In the genomic region with DNA sequence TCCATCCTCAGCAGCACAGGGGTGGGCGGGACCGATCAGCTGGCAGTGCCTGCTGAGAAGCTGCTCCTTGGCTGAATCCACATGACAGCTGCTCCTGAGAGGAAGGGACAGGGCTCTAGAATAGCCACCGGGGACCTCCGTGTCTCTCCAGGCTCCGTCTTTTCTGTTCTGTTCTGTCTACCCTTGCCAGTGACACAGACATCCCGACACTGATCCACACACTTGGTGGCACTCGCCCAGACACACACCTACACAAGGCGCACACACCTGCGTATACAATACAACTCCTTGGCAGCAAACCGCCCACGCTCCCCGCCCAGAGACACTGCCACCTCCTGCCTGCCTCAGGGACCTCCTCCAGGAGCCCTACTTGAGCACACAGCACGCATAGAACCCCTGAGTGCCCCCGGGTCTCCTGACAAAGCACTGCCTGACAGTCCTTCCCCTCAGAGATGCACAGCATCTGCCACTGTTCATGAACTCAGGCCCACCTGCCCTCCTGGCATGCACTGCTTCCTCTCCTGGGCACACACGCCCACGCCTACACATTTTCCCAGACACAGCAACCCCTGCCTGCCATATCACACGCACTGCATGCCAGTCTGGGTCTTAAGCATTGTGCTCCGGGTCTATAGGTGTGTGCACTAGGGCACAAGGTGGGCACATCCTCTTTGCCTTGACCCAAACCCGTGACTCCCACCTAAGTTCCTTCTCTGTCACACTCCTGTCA, we compare ENCODE assay signal across 12 mouse cellular contexts. TPM values are rescaled to one million over a fixed set of nuclear protein-coding genes. Genes with fewer than 3 reads are reported as not detected.
DNase-seq lines count a peak whose midpoint lies in the region; ATAC-seq lines count a peak whose summit lies in the region.
"Had no signal": no experiment of that assay in that cellular context is flagged by ENCODE, and none has a peak within 500 bp of the region (broad histone marks: within the 10 kb centered on the region; RNA-seq: fewer than 3 reads in every experiment).

No protein-coding gene starts in this region.

- no peaks in the 10 kb centered on the region for H3K9me3 ChIP-seq in neural tube, embryonic 11.5 days (ENCODE audit: control insufficient read depth, low read length)
- no peaks in the 10 kb centered on the region for H3K9me3 ChIP-seq in forebrain, embryonic 15.5 days
- no peaks in the 10 kb centered on the region for H3K9me3 ChIP-seq in midbrain, embryonic 10.5 days (replicated peaks)
- no peaks in the 10 kb centered on the region for H3K9me3 ChIP-seq in kidney, embryonic 14.5 days (ENCODE audit: control insufficient read depth, low read length)
- H3K9me3 ChIP-seq: liver, embryonic 12.5 days had no signal

- no peak overlapping the region for H3K4me2 ChIP-seq in neural tube, embryonic 11.5 days (ENCODE audit: low read depth)
- peak overlapping the region; percentile 95 for H3K4me2 ChIP-seq in forebrain, embryonic 15.5 days (replicated peaks)
- no peak overlapping the region for H3K4me2 ChIP-seq in kidney, embryonic 14.5 days (replicated peaks; ENCODE audit: low read depth, low read length)
- H3K4me2 ChIP-seq: liver, embryonic 12.5 days had no signal

- intact Hi-C loops in heart, postnatal 14 days (cut with DNase I): no loop called here

- H3K27me3 ChIP-seq in neural tube, embryonic 11.5 days (ENCODE audit: control insufficient read depth, insufficient read depth, low read length): peaks cover 21% of the 10 kb centered on the region
- no peaks in the 10 kb centered on the region for H3K27me3 ChIP-seq in forebrain, embryonic 15.5 days
- H3K27me3 ChIP-seq in midbrain, embryonic 10.5 days (ENCODE audit: low read depth, poor library complexity, severe bottlenecking): peaks cover 93% of the 10 kb centered on the region
- peaks cover 52% of the 10 kb centered on the region for H3K27me3 ChIP-seq in kidney, embryonic 14.5 days (ENCODE audit: control insufficient read depth, insufficient read depth, low read length)

- peak overlapping the region; percentile 45; the same call in 1 of the 2 replicates for H3K4me3 ChIP-seq in neural tube, embryonic 11.5 days (ENCODE audit: low read depth, low read length)
- H3K4me3 ChIP-seq in forebrain, embryonic 15.5 days: peak overlapping the region; percentile 79
- peak overlapping the region; percentile 62; the same call in 1 of the 2 replicates for H3K4me3 ChIP-seq in midbrain, embryonic 10.5 days
- H3K4me3 ChIP-seq in kidney, embryonic 14.5 days (ENCODE audit: low read length): no peak overlapping the region
- H3K4me3 ChIP-seq: gastrocnemius, adult 2 months; liver, embryonic 12.5 days had no signal

- H3K36me3 ChIP-seq in neural tube, embryonic 11.5 days (ENCODE audit: control insufficient read depth, insufficient read depth, low read length): no peaks in the 10 kb centered on the region
- H3K36me3 ChIP-seq in forebrain, embryonic 15.5 days: no peaks in the 10 kb centered on the region
- no peaks in the 10 kb centered on the region for H3K36me3 ChIP-seq in midbrain, embryonic 10.5 days
- H3K36me3 ChIP-seq in kidney, embryonic 14.5 days (ENCODE audit: control insufficient read depth, insufficient read depth, low read length): no peaks in the 10 kb centered on the region
- H3K36me3 ChIP-seq: liver, embryonic 12.5 days had no signal

- DNase-seq in neural tube, embryonic 11.5 days (ENCODE audit: low spot score): no peak
- DNase-seq in neural tube, embryonic 10.5 days (ENCODE audit: extremely low spot score, low spot score): no peak
- no peak for DNase-seq in midbrain, embryonic 10.5 days (ENCODE audit: low spot score)
- DNase-seq in right cerebral cortex, postnatal 25 days: peak; percentile 65
- DNase-seq in heart, postnatal 14 days: no peak
- DNase-seq in adipocyte (ENCODE audit: low spot score): no peak
- DNase-seq: gastrocnemius, adult 2 months; thymus, postnatal 25 days had no signal

- H3K4me1 ChIP-seq in neural tube, embryonic 11.5 days (ENCODE audit: control insufficient read depth, insufficient read depth, low read length): peaks cover 18% of the 10 kb centered on the region
- H3K4me1 ChIP-seq in forebrain, embryonic 15.5 days: peaks cover 91% of the 10 kb centered on the region
- H3K4me1 ChIP-seq in midbrain, embryonic 10.5 days: peaks cover 71% of the 10 kb centered on the region
- 0 out of 2 replicates have a peak, but pooled peaks cover 16% of the 10 kb centered on the region for H3K4me1 ChIP-seq in kidney, embryonic 14.5 days (ENCODE audit: control insufficient read depth, insufficient read depth, low read length)

- no peak overlapping the region for H3K9ac ChIP-seq in neural tube, embryonic 11.5 days (ENCODE audit: low read length)
- peak overlapping the region; percentile 87 for H3K9ac ChIP-seq in forebrain, embryonic 15.5 days (replicated peaks)
- H3K9ac ChIP-seq in kidney, embryonic 14.5 days (ENCODE audit: low read depth, low read length): no peak overlapping the region
- H3K9ac ChIP-seq: liver, embryonic 12.5 days had no signal

- no peak for ATAC-seq in neural tube, embryonic 11.5 days (ENCODE audit: insufficient read depth, low FRiP score, low TSS enrichment)
- ATAC-seq in forebrain, embryonic 15.5 days (replicated peaks): no peak
- ATAC-seq in kidney, embryonic 14.5 days (ENCODE audit: low FRiP score, low TSS enrichment): no peak
- ATAC-seq: liver, embryonic 12.5 days had no signal

- WGBS in neural tube, embryonic 11.5 days: 53% methylated on average over 19 of the region's 19 CpGs
- WGBS in forebrain, embryonic 15.5 days: 46% methylated on average over 19 of the region's 19 CpGs
- 60% methylated on average over 19 of the region's 19 CpGs for WGBS in midbrain, embryonic 10.5 days
- 54% methylated on average over 19 of the region's 19 CpGs for WGBS in kidney, embryonic 14.5 days

- no peak overlapping the region for H3K27ac ChIP-seq in neural tube, embryonic 11.5 days (ENCODE audit: low read depth, low read length)
- H3K27ac ChIP-seq in forebrain, embryonic 15.5 days (replicated peaks): peak overlapping the region; percentile 95; the same call in 1 of the 2 replicates
- H3K27ac ChIP-seq in midbrain, embryonic 10.5 days (replicated peaks): no peak overlapping the region
- no peak overlapping the region for H3K27ac ChIP-seq in kidney, embryonic 14.5 days (ENCODE audit: low read depth, low read length)
- H3K27ac ChIP-seq: gastrocnemius, adult 2 months; liver, embryonic 12.5 days had no signal

RNA-seq across cellular contexts. Expression of a gene that starts 2.1 kb away (rescaled TPM):
- 13.4 and 14.5 TPM in 2 replicates for polyA plus RNA-seq in neural tube, embryonic 11.5 days (2014; fragmentation: Nextera tagmentation; extraction: Ambion mirVana)
- polyA plus RNA-seq in forebrain, embryonic 15.5 days (2015; fragmentation: Nextera tagmentation; extraction: Ambion mirVana): 31.1 and 32.4 TPM in 2 replicates
- polyA plus RNA-seq in midbrain, embryonic 10.5 days (2016; fragmentation: Nextera tagmentation; extraction: Ambion mirVana): 5.1 and 7.2 TPM in 2 replicates
- total RNA-seq in heart, postnatal 14 days (2021): 1 to 10 TPM; 5.2 to 5.9 TPM
- polyA plus RNA-seq in kidney, embryonic 14.5 days (2014; fragmentation: Nextera tagmentation; extraction: Ambion mirVana): 5.4 and 8.4 TPM in 2 replicates
- total RNA-seq: megakaryocyte progenitor cell, adult 5-6 weeks had no signal

RNA-seq across cellular contexts. Expression of a gene that starts 21.5 kb away (rescaled TPM):
- 17.6 and 20.3 TPM in 2 replicates for polyA plus RNA-seq in neural tube, embryonic 11.5 days (2014; fragmentation: Nextera tagmentation; extraction: Ambion mirVana)
- 34.6 and 41.3 TPM in 2 replicates for polyA plus RNA-seq in forebrain, embryonic 15.5 days (2015; fragmentation: Nextera tagmentation; extraction: Ambion mirVana)
- polyA plus RNA-seq in midbrain, embryonic 10.5 days (2016; fragmentation: Nextera tagmentation; extraction: Ambion mirVana): 13.5 and 16.3 TPM in 2 replicates
- total RNA-seq in heart, postnatal 14 days (2021): 10 to 100 TPM; 66.6 to 70.7 TPM
- polyA plus RNA-seq in kidney, embryonic 14.5 days (2014; fragmentation: Nextera tagmentation; extraction: Ambion mirVana): 77.1 and 78.6 TPM in 2 replicates

RNA-seq across cellular contexts. Expression of a gene that starts 36.4 kb away (rescaled TPM):
- polyA plus RNA-seq in neural tube, embryonic 11.5 days (2014; fragmentation: Nextera tagmentation; extraction: Ambion mirVana): 4.4 and 6.0 TPM in 2 replicates
- 3.4 and 3.5 TPM in 2 replicates for polyA plus RNA-seq in forebrain, embryonic 15.5 days (2015; fragmentation: Nextera tagmentation; extraction: Ambion mirVana)
- polyA plus RNA-seq in midbrain, embryonic 10.5 days (2016; fragmentation: Nextera tagmentation; extraction: Ambion mirVana): 2.1 and 2.7 TPM in 2 replicates
- 100 to 1,000 TPM; 824 to 866 TPM for total RNA-seq in heart, postnatal 14 days (2021)
- 15.7 and 16.4 TPM in 2 replicates for polyA plus RNA-seq in kidney, embryonic 14.5 days (2014; fragmentation: Nextera tagmentation; extraction: Ambion mirVana)

RNA-seq across cellular contexts. Expression of a gene that starts 57.2 kb away (rescaled TPM):
- 214 and 224 TPM in 2 replicates for polyA plus RNA-seq in neural tube, embryonic 11.5 days (2014; fragmentation: Nextera tagmentation; extraction: Ambion mirVana)
- polyA plus RNA-seq in forebrain, embryonic 15.5 days (2015; fragmentation: Nextera tagmentation; extraction: Ambion mirVana): 119 and 134 TPM in 2 replicates
- polyA plus RNA-seq in midbrain, embryonic 10.5 days (2016; fragmentation: Nextera tagmentation; extraction: Ambion mirVana): 189 and 194 TPM in 2 replicates
- 100 to 1,000 TPM; 102 to 105 TPM for total RNA-seq in heart, postnatal 14 days (2021)
- 127 and 183 TPM in 2 replicates for polyA plus RNA-seq in kidney, embryonic 14.5 days (2014; fragmentation: Nextera tagmentation; extraction: Ambion mirVana)
